Mouse (Mus musculus) A20 (cell line): ENCODE data around the gene Zfp467.
A peak's percentile ranks its signal among the peaks of the same experiment; 100 is the strongest.

Source experiments
- DNase-seq: peaks from one replicate; pipeline ENCODE4 v3.0.0-alpha.2; 2011; ENCODE audit warnings: low read depth, low spot score

Zfp467 gene

GRCm38 (mm10) chr6:48445181-48446101 lies at the start of gene Zfp467:
Gene Zfp467, minus strand, starts transcription at chr6:48445825.
- peak; percentile 61 for DNase-seq

- DNase-seq = no peak
These were observed 47.6 kb upstream of the Zfp467 start for GRCm38 (mm10) chr6:48493136-48493730.

- no peak for DNase-seq
These were observed 45.7 kb upstream of the Zfp467 start for GRCm38 (mm10) chr6:48491361-48491760.

GRCm38 (mm10) chr6:48489741-48490140 lies 44.1 kb upstream of the Zfp467 start:
- no peak for DNase-seq

GRCm38 (mm10) chr6:48487747-48488725 lies 42.4 kb upstream of the Zfp467 start:
- no peak for DNase-seq

GRCm38 (mm10) chr6:48482501-48482900 lies 36.9 kb upstream of the Zfp467 start:
- no peak for DNase-seq

GRCm38 (mm10) chr6:48478446-48478845 lies 32.8 kb upstream of the Zfp467 start:
- DNase-seq = no peak

- DNase-seq = no peak
These were observed 25.1 kb upstream of the Zfp467 start for GRCm38 (mm10) chr6:48470739-48471138.

GRCm38 (mm10) chr6:48467490-48467889 lies 21.9 kb upstream of the Zfp467 start:
- DNase-seq = no peak

GRCm38 (mm10) chr6:48466715-48467114 lies 21.1 kb upstream of the Zfp467 start:
- no peak for DNase-seq

GRCm38 (mm10) chr6:48464966-48465679 lies 19.5 kb upstream of the Zfp467 start:
- no peak for DNase-seq

- no peak for DNase-seq
These were observed 7.1 kb upstream of the Zfp467 start for GRCm38 (mm10) chr6:48452771-48453170.

GRCm38 (mm10) chr6:48452151-48452550 lies 6.5 kb upstream of the Zfp467 start:
- no peak for DNase-seq

GRCm38 (mm10) chr6:48448527-48448926 lies 2.9 kb upstream of the Zfp467 start:
- DNase-seq = no peak

GRCm38 (mm10) chr6:48447929-48448328 lies 2.3 kb upstream of the Zfp467 start, which contains the start of gene Sspo:
Gene Sspo, plus strand, starts transcription at chr6:48448229.
- DNase-seq = no peak

GRCm38 (mm10) chr6:48446896-48447295 lies 1.3 kb upstream of the Zfp467 start:
- DNase-seq = no peak

GRCm38 (mm10) chr6:48446256-48446655 lies 631 bp upstream of the Zfp467 start:
- DNase-seq = no peak

GRCm38 (mm10) chr6:48444310-48445180 lies 1.1 kb downstream of the Zfp467 start:
- DNase-seq = no peak

GRCm38 (mm10) chr6:48443592-48444309 lies 1.9 kb downstream of the Zfp467 start:
- peak; percentile 97 for DNase-seq
